Mouse (Mus musculus) CD4-positive, CD25-positive, alpha-beta regulatory T cell, adult 2 months (primary cell): Measurements from ENCODE around the gene Mrps6.
A peak's percentile ranks its signal among the peaks of the same experiment; 100 is the strongest.

Experiments used
- DNase-seq: peaks from one replicate; pipeline ENCODE4 v3.0.0-alpha.2; 2012; ENCODE audit warnings: low read depth, low spot score

The Mrps6 gene

GRCm38 (mm10) chr16:92057852-92058643, at the start of gene Mrps6, which contains the start of the genes Gm49711 and Slc5a3:
TSS of gene Mrps6 (plus strand) at chr16:92058270.
TSS of gene Gm49711 (plus strand) at chr16:92058316.
TSS of gene Slc5a3 (plus strand) at chr16:92058322.
- peak; percentile 91 for DNase-seq

- DNase-seq: no peak
These were observed 48.5 kb upstream of the Mrps6 start for GRCm38 (mm10) chr16:92009586-92009985.

GRCm38 (mm10) chr16:92016792-92017191, 41.3 kb upstream of the Mrps6 start:
- DNase-seq: no peak

GRCm38 (mm10) chr16:92019141-92020118, 38.6 kb upstream of the Mrps6 start:
- peak; percentile 64 for DNase-seq

- no peak for DNase-seq
These were observed 36.2 kb upstream of the Mrps6 start for GRCm38 (mm10) chr16:92021656-92022400.

- DNase-seq: no peak
These were observed 35.4 kb upstream of the Mrps6 start for GRCm38 (mm10) chr16:92022494-92023283.

DNA sequence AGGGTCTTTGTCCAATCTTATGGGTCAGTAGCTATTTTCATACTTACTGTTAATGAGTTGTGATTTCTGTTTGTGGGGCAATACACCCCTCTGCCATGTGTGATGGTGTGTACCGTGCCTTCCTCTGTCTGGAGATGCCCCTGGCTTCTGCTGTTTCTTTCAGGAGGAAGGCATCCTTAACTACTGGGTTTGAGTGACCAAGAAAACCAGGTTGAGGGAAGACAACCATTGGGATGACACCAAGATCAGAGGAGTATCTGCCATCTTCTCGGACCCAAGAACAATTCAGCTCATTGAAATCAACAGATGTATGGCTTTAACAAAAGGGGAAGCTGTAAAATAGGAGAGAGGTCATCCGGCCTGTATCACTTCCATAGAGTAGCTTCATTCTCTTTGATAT, 24.8 kb upstream of the Mrps6 start:
- DNase-seq: no peak

- no peak for DNase-seq
These were observed 23.4 kb upstream of the Mrps6 start for GRCm38 (mm10) chr16:92034676-92035075.

DNA sequence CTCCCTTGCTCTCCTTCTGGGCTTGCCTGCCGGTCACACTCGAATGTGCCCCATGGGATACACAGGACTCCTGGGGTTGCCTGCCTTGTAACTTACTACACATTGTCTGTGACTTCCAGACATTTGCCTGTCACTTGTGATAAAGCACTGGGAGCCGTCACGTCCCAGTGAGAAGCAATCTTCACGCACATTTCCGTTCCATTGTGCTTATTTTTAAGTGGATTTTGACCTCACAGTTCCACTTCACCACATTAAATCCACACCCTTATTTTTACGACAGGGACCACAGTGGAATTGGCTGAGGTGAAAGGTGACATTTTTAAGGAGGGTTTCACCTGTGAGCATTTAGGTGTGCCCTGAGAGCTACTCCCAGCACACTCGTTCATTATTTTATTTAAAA, 21.4 kb upstream of the Mrps6 start:
- no peak for DNase-seq

- DNase-seq: no peak
These were observed 20.0 kb upstream of the Mrps6 start for GRCm38 (mm10) chr16:92037891-92038607.

GRCm38 (mm10) chr16:92039421-92039820, 18.6 kb upstream of the Mrps6 start:
- DNase-seq: no peak

- DNase-seq: no peak
These were observed 18.1 kb upstream of the Mrps6 start for GRCm38 (mm10) chr16:92039966-92040365.

- DNase-seq: no peak
These were observed 6.2 kb upstream of the Mrps6 start for GRCm38 (mm10) chr16:92051777-92052310.

DNA sequence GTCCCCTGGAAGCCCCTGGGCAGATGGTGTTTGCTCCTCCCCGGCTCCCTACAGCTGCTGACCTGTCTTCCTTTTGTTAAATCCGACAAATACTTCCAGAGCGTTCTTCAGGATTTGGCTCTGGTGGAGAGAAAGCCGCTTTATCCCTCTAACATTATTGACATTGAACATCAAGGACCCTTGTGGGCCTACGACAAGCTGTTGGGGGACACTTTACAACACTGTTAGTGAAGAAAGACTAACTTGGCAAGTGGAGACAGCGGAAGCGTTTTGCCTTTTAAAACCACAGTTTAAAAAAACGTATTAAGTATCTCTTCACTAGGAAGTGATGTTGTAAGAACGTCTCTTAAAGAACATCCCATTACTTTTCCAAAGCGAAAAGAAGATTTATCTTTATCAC, 5.5 kb upstream of the Mrps6 start:
- DNase-seq: no peak

DNA sequence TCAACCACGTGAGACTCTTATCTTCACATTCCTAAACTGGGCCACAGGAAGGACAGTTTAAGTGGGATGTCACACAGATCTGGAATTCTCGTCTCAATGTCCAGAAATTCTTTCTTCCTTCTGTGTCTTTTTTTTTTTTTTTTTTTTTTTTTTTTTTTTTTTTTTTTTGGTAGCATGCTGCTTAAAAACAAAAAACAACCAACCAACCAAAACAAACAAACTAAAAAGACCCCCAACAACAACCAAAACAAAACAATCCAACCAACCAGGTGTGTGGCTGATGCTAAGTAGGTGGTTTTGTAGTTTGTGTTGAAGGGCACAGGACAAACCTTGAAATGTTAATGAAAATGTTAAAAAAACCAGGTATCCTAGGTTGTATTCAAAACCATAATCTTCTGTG, 1.4 kb upstream of the Mrps6 start:
- DNase-seq: no peak

- DNase-seq: no peak
These were observed 616 bp upstream of the Mrps6 start for GRCm38 (mm10) chr16:92057456-92057851.

- peak; percentile 64 for DNase-seq
These were observed 862 bp downstream of the Mrps6 start for GRCm38 (mm10) chr16:92058644-92059620.

GRCm38 (mm10) chr16:92060213-92060612, 2.1 kb downstream of the Mrps6 start:
- no peak for DNase-seq

- DNase-seq: no peak
These were observed 3.5 kb downstream of the Mrps6 start for GRCm38 (mm10) chr16:92061586-92061985.
